Mouse (Mus musculus) kidney, embryonic 15.5 days (tissue): ENCODE results near the gene Cxcr4. TPM values are rescaled to one million over a fixed set of nuclear protein-coding genes. Genes with fewer than 3 reads are reported as not detected.
"Not testable (repeated sequence)": the region's sequence is repeated elsewhere in the genome, so short reads cannot be mapped to it uniquely, and the experiment has no call there.

Experiments used
- ATAC-seq: fragments of 200-750 bp; cut with Nextera tagmentation; replicated peaks from 2 replicates; pipeline ENCODE4 v1.8.0; 2017; ENCODE audit warnings: moderate TSS enrichment; ENCODE audit not compliant: low FRiP score
- H3K27ac ChIP-seq: fragments of 300-500 bp; sonication (generic); 2 replicates; pipeline ENCODE4 v1.5.1; 2015; ENCODE audit warnings: mild to moderate bottlenecking, inconsistent platforms
- H3K27me3 ChIP-seq: fragments of 300-500 bp; sonication (generic); 2 replicates; pipeline ENCODE4 v1.6.1; 2015; ENCODE audit warnings: inconsistent platforms
- H3K36me3 ChIP-seq: fragments of 300-500 bp; sonication (generic); 2 replicates; pipeline ENCODE4 v1.6.1; 2015; ENCODE audit warnings: inconsistent platforms
- H3K4me1 ChIP-seq: fragments of 300-500 bp; sonication (generic); 2 replicates; pipeline ENCODE4 v1.6.1; 2015; ENCODE audit warnings: inconsistent platforms
- H3K4me2 ChIP-seq: fragments of 300-500 bp; sonication (generic); 2 replicates; pipeline ENCODE4 v1.6.1; 2015; ENCODE audit warnings: moderate library complexity, mild to moderate bottlenecking, inconsistent platforms
- H3K4me3 ChIP-seq: fragments of 300-500 bp; sonication (generic); replicated peaks from 2 replicates; pipeline ENCODE4 v1.5.1; 2015; ENCODE audit warnings: mild to moderate bottlenecking, inconsistent platforms
- H3K9ac ChIP-seq: fragments of 300-500 bp; sonication (generic); 2 replicates; pipeline ENCODE4 v1.6.1; 2015; ENCODE audit warnings: mild to moderate bottlenecking, inconsistent platforms
- H3K9me3 ChIP-seq: fragments of 300-500 bp; sonication (generic); replicated peaks from 2 replicates; pipeline ENCODE4 v1.6.1; 2016; ENCODE audit warnings: inconsistent platforms
- WGBS: fragments of 180-500 bp; shearing (Covaris S2); methylation state at CpG from one replicate; pipeline ENCODE4 v1.1.7; 2015; ENCODE audit warnings: mixed read lengths; 5-methylcytosine and 5-hydroxymethylcytosine counted together
- polyA plus RNA-seq: library from polyadenylated mRNA; unstranded; fragments of >200 nt; fragmentation: Nextera tagmentation; extraction: Ambion mirVana; gene quantifications from 2 replicates; pipeline ENCODE4 v1.2.1, GENCODE M21; 2015

The Cxcr4 gene
- polyA plus RNA-seq, 1 experiment from 2014 or later: 9.8 TPM

DNA sequence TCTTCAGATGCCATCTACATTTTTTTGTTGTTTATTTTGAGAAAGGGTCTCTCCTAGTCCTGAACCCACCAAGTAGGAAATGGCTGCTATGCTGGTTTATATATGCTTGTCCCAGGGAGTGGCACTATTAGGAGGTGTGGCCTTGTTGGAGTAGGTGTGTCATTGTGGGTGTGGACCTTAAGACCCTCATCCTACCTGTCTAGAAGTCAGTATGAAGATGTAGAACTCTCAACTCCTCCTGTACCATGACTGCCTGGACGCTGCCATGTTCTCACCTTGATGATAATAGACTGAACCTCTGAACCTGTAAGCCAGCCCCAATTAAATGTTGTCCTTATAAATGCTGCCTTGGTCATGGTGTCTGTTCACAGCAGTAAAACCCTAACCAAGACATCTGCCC lies 7.4 kb downstream of the Cxcr4 start:
- H3K36me3 ChIP-seq: peaks cover 11% of the 10 kb centered on the region; the same call in 1 of the 2 replicates
- not testable (repeated sequence) for H3K27ac ChIP-seq, H3K9me3 ChIP-seq, H3K4me2 ChIP-seq, H3K4me1 ChIP-seq, H3K27me3 ChIP-seq, ATAC-seq, H3K9ac ChIP-seq, H3K4me3 ChIP-seq
- WGBS: 95% methylated on average over 1 of the region's 1 CpGs

DNA sequence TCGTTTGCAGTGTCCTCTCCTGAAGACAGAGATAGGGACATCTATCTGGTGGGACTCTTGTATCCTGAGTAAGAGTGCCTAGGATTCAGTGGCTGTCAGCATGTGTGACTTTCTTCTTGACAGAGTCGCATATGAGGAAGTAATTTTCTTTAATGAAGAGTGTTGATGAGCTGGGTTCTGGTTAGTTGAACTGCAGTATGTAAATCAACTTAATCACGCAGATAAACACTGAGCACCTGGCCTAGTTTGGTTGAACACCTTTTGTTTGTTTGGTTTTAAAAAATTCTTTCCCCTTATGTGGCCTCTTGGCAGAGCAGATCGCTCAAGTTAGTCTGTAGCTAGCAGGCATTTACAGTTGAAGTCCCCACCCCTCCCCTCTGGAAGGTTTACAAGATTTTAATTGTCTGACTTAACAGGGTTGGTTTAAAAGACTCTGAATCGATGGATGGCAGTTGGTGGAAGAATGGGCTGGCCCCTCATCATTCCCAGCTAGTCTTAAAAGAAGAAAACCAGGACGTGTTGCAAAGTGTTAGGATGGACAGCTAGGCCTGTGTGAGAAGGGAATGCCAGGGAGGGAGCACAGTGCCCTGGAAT lies 8.7 kb downstream of the Cxcr4 start:
- no peak for ATAC-seq
- Histone ChIP-seq H3K4me2 (no peak overlapping the region), H3K9me3 (no peaks in the 10 kb centered on the region), H3K4me3 (no peak overlapping the region), H3K27me3 (no peaks in the 10 kb centered on the region), H3K4me1 (0 out of 2 replicates have a peak, but pooled peaks cover 2% of the 10 kb centered on the region), H3K27ac (no peak overlapping the region), H3K36me3 (no peaks in the 10 kb centered on the region), H3K9ac (no peak overlapping the region)
- WGBS: 42% methylated on average over 6 of the region's 6 CpGs

DNA sequence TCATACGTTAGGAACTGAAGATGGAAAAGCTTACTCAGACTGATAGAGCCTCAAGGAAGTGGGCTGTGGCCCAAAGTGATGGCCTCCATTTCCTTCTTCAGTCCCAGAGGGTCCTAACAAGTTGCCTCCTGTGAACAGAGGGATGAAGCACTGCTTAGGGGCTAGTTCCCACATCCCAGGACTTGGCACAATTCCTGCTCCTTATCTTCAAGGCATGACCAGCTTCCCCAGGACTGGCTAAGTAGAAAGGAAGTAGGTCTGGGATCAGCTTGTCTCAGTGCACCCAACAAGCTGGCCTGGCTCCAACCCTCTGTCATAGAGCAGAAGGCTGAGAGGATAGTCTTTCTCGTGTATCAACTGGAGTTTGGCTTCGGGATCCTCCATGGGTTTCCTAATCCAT lies 11.8 kb downstream of the Cxcr4 start:
- H3K9ac ChIP-seq: no peak overlapping the region
- H3K27ac ChIP-seq: no peak overlapping the region
- no peak overlapping the region for H3K4me2 ChIP-seq
- no peaks in the 10 kb centered on the region for H3K4me1 ChIP-seq
- 78% methylated on average over 3 of the region's 3 CpGs for WGBS
- H3K4me3 ChIP-seq: no peak overlapping the region
- H3K9me3 ChIP-seq: no peaks in the 10 kb centered on the region
- H3K36me3 ChIP-seq: no peaks in the 10 kb centered on the region
- ATAC-seq: no peak
- no peaks in the 10 kb centered on the region for H3K27me3 ChIP-seq

DNA sequence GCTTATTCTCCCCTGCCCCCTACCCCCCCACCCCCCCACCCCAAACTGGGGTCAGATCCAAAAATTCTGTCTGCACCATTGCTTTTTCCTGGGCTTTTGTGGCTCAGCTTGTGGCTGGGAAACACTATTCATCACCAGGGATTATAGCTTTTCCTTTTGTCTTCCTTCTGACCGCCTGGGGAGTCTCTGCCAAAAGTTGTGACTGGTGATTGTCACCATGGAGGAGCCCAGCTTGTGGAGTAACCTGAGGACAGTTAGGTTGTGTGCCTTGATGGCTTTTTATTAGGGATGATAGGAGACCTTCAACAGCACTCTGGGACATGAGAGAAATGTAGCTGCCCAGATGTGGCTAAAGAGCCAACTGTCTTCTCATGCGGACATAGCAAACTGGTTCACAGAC lies 13.6 kb downstream of the Cxcr4 start:
- Histone ChIP-seq H3K27ac (no peak overlapping the region), H3K4me1 (no peaks in the 10 kb centered on the region), H3K9ac (no peak overlapping the region), H3K4me3 (no peak overlapping the region), H3K36me3 (no peaks in the 10 kb centered on the region), H3K9me3 (no peaks in the 10 kb centered on the region), H3K27me3 (no peaks in the 10 kb centered on the region), H3K4me2 (no peak overlapping the region)
- 79% methylated on average over 2 of the region's 2 CpGs for WGBS
- ATAC-seq: no peak

DNA sequence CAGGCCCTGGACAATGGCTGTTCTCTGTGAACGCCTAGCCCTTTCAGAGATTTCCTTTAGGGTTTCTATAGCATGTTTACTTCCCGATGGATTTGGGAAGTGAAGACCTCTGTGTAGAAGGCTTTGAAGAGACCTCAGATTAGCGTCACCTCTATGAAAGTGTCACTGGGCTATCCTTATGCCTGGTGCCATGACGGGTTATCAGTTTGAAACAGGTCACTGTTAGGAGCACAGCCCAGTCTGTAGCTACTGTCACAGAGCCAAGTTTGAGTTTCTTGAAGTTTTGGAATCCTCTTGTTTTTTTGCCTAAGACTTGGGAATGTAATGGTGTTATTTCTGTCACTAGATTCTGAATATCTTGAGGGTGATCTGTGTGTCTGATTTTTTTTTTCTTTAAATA lies 17.0 kb downstream of the Cxcr4 start:
- Histone ChIP-seq H3K36me3 (no peaks in the 10 kb centered on the region), H3K4me1 (no peaks in the 10 kb centered on the region), H3K27ac (no peak overlapping the region), H3K4me3 (no peak overlapping the region), H3K27me3 (no peaks in the 10 kb centered on the region), H3K4me2 (no peak overlapping the region), H3K9me3 (no peaks in the 10 kb centered on the region), H3K9ac (no peak overlapping the region)
- no peak for ATAC-seq
- 81% methylated on average over 4 of the region's 4 CpGs for WGBS

DNA sequence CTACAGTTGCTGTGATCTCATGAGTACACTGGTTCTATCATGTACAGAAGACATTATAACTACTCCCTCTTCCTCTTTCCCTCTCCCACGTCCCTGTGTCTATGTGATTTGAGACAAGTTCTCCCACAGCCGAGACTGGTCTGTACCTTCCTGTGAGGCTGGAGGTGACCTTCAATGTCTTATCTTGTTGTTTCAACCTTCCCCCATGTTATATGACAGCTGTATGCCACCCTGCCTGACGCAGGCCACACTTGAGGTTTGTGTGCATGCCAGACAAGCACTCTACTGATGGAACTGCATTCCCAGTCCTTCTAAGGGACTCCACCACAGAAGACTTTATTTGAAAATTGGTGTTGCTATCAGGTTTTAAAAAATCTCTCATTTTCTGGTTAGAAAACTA lies 21.1 kb downstream of the Cxcr4 start:
- no peaks in the 10 kb centered on the region for H3K9me3 ChIP-seq
- H3K36me3 ChIP-seq: no peaks in the 10 kb centered on the region
- no peak overlapping the region for H3K9ac ChIP-seq
- WGBS: 51% methylated on average over 3 of the region's 3 CpGs
- no peak overlapping the region for H3K4me2 ChIP-seq
- ATAC-seq: no peak
- no peak overlapping the region for H3K27ac ChIP-seq
- H3K4me3 ChIP-seq: no peak overlapping the region
- no peaks in the 10 kb centered on the region for H3K4me1 ChIP-seq
- H3K27me3 ChIP-seq: no peaks in the 10 kb centered on the region

DNA sequence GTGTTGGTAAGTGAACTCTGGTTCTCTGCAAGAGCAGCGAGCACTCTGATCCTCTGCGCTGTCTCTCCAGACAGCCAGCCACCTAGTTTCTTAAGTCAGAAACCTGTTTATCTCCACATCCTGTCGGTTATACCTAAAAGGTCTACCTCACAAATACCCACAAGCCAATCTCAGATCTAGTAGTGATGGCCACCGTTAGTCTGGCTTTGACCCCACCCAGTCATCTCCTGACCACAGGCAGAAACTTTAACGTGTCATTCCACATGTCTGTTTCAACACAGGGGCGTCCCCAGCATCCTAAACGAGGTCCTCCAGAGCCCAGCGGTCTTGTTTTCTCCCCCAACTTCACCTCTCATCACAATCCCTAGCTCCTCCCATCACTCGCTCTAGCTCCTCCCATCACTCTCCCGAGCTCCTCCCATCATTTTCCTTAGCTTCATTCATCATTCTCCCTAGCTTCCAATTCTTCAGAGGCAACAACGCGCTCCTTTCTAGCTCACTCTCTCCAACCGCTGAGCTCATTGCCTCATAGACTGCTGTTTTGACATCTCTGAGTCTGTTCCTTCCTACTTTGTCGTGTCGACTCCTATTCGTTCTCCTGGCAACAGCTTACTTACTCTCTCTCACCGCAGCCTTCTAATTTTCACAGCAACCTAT lies 22.0 kb downstream of the Cxcr4 start:
- Histone ChIP-seq H3K27me3 (no peaks in the 10 kb centered on the region), H3K9ac (no peak overlapping the region), H3K4me1 (no peaks in the 10 kb centered on the region), H3K4me3 (no peak overlapping the region), H3K4me2 (no peak overlapping the region), H3K36me3 (no peaks in the 10 kb centered on the region), H3K27ac (no peak overlapping the region), H3K9me3 (no peaks in the 10 kb centered on the region)
- WGBS: 80% methylated on average over 17 of the region's 17 CpGs
- no peak for ATAC-seq

DNA sequence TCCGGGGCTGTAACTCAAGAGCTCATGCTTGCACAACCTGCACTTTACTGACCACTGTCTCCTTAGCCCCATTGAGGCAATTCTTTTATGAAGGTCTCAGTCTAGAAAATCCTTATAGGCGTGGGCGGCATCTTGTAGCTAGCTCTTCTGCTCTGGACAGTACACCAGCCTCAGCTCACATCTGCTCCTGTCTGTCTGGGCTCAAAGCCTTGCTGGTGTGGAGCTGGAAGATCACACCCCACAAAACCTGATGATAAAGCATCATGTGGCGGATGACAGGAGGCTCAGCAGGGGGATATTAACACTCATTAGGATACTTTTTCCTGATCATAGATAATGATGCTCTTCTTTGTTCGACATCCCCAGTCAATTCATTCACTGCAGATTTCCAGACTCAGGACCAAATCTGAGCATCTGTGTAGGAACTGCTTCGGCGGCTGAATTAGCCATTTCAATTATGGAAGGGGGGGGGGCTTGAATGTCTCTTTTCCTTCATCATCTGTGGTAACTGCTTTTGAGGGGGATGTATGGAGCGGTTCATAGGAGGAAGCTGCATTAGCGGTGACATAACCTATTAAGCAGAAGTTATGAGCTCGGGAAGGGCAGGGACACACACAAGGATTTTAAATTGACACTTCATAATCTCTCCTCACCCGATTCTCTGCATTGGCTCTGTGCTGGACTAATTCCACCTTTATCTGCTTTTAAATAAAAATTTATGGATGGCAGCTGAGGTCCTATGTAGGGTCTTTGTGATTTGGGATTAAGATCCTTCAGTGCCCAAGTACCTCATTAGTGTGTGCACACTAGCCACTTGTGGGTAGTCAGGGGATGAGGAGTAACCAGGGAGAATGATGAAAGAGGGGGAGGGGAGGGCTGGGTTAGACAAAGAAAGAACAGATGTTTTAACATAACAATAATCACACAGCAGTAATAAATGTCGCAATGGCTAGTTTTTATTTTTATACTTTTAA lies 24.6 kb downstream of the Cxcr4 start:
- Histone ChIP-seq H3K4me1 (no peaks in the 10 kb centered on the region), H3K9me3 (no peaks in the 10 kb centered on the region), H3K27ac (no peak overlapping the region), H3K27me3 (no peaks in the 10 kb centered on the region), H3K9ac (no peak overlapping the region), H3K36me3 (no peaks in the 10 kb centered on the region), H3K4me2 (no peak overlapping the region), H3K4me3 (no peak overlapping the region)
- WGBS: 91% methylated on average over 12 of the region's 12 CpGs
- no peak for ATAC-seq

DNA sequence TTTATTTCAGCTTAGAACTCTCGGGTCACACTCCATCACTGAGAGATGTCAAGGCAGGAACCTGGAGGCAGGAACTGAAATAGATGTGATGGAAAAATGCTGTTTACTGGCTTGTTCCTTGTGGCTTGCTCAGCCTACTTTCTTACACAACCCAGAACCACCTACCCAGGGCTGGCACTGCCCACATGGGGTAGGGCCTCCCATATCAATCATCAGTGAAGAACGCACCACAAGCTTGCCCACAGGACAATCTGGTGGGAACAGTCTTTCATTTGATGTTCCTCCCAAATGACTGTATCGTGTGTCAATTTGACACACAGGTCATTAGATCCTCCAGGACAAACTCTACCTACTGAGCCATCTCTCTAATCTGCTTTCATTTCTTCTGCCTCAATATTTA lies 28.2 kb downstream of the Cxcr4 start:
- no peaks in the 10 kb centered on the region for H3K27me3 ChIP-seq
- no peak for ATAC-seq
- no peak overlapping the region for H3K4me3 ChIP-seq
- no peaks in the 10 kb centered on the region for H3K36me3 ChIP-seq
- WGBS: 65% methylated on average over 3 of the region's 3 CpGs
- no peak overlapping the region for H3K4me2 ChIP-seq
- H3K9me3 ChIP-seq: no peaks in the 10 kb centered on the region
- H3K9ac ChIP-seq: no peak overlapping the region
- H3K27ac ChIP-seq: no peak overlapping the region
- H3K4me1 ChIP-seq: no peaks in the 10 kb centered on the region

DNA sequence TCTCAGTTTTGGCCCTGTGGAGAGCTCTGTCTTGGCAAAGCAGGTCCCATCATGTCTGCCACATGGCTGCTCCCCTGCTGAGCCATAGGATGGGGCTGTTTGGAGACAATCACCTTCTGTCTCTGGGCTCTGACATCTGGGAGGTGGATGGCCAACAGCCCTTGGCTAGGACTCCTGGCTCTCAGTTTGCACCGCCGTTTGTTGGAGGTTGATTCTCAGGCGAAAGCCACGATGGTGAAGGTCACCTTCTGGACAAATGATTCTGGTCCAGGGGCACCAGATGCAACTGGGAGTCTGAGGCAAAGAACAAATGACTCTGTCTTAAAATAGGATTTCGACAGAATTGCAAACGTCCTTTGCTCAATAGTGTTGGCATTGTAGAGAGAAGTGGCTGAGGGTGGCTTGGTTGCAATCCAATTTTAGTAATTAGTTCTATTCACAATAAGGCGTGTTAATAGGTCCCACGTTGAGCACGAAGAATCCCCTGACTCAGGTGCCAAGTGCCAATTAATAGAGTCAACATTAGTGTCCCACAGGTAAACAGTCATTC lies 30.7 kb downstream of the Cxcr4 start:
- H3K27me3 ChIP-seq: no peaks in the 10 kb centered on the region
- H3K36me3 ChIP-seq: no peaks in the 10 kb centered on the region
- H3K4me1 ChIP-seq: no peaks in the 10 kb centered on the region
- no peaks in the 10 kb centered on the region for H3K9me3 ChIP-seq
- WGBS: 85% methylated on average over 9 of the region's 9 CpGs
- H3K4me3 ChIP-seq: no peak overlapping the region
- H3K27ac ChIP-seq: no peak overlapping the region
- H3K4me2 ChIP-seq: no peak overlapping the region
- ATAC-seq: no peak
- no peak overlapping the region for H3K9ac ChIP-seq

DNA sequence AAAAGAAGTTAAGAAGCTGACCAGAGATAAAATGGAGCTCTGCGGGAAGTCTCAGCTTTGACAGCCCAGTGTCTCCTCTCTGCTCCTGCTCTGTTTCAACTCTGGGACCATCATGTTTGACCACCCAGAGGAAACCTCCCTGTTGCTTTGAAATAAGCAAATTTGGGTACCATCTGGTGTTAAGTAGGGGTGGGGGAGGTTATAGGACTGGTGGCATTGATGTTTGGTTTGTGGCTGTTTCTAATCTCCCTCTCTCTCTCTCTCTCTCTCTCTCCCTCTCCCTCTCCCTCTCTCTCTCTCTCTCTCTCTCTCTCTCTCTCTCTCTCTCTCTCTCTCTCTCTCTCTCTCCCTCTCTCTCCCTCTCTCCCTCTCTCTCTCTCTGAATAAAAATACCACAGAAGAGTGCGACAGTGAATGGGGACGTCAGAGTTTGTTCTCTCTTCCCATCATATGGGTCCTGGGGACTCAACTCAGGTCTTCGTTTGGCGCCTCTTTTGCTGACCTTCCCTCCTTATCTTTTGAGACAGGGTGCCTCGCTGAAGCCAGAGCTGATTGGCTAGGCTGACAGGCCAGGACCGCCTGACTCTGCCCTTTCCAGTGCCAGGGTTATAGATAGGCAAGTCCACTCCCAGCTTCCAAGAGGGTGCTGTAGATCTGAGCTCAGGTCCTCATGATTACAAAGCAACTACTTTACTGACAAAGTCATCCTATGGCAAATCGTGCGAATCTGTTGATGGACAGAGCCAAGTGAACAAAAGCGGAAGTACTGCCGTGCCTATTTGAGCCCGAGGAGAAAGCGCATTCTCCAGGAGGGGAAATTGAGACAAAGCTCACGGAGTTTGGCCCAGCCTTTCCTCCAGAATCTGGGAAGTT lies 31.4 kb downstream of the Cxcr4 start:
- Histone ChIP-seq H3K4me1 (no peaks in the 10 kb centered on the region), H3K27ac (no peak overlapping the region), H3K27me3 (no peaks in the 10 kb centered on the region), H3K4me3 (no peak overlapping the region), H3K4me2 (no peak overlapping the region), H3K9me3 (no peaks in the 10 kb centered on the region), H3K9ac (no peak overlapping the region), H3K36me3 (no peaks in the 10 kb centered on the region)
- 81% methylated on average over 14 of the region's 14 CpGs for WGBS
- no peak for ATAC-seq
